Mouse (Mus musculus): ENCODE measurements at regions not wholly inside any gene's neighbourhood (a gene's known extent, or its start where the extent isn't known, plus 50 kb on each side); places are given as distances from the start of the nearest gene placed in this dataset.

DNA sequence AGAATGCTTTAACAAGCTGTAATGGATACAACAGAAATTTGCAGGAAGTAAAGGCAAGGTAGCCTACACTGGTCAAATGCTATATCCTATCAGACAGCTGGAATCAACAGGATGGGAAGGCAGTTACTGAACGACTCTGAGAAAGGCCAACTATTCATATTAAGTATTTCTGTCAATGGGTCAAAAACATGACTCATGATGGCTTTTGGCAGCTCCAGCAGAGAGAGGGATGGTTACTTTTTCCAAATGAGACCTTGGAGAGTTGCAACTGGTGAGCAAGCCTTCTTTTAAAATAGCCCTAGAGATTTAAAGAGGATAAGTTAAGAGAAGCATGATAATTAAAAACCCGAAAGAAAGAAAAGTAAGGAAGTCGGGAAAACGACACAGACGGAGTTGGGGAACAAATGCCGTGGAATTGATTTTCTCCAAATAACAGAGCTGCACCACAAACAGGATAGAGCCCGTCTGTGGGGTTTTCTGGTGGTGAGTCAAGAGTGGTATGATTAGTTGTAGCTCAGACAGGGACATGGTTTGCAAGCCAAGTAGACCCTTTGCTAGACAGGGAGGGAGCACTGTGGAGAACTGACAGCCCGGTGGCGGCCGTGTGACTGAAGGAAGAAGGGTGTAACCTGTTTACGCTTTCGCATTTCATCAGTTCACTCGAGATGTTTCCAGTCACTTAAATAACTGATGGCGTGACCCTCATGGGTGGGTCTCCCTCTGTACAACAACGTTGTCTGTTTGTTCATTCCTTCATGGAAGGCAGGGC is 3638.1 kb upstream of the Gm7489 start:
- no peak for DNase-seq (ENCODE audit: extremely low read depth, low read depth)

DNA sequence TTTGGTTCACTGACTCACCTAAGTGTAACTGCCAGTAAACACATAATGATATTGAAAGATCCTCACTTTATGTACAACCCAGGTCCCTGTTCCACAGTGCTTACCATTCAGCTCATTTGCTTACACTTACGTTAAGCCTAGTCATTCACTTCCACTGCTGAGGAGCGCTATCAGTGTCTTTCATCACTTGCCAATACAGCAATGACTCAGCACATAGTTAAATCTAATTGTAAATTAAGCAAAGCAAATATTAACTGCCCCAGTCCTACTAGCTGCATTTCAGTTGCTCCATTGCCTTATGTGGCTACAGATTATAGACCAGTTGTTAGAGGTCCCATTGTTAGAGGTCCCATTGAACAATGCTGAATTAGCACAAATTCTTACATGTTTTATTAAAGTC is 3624.6 kb upstream of the Gm7489 start:
- no peak for DNase-seq (ENCODE audit: extremely low read depth, low read depth)

DNA sequence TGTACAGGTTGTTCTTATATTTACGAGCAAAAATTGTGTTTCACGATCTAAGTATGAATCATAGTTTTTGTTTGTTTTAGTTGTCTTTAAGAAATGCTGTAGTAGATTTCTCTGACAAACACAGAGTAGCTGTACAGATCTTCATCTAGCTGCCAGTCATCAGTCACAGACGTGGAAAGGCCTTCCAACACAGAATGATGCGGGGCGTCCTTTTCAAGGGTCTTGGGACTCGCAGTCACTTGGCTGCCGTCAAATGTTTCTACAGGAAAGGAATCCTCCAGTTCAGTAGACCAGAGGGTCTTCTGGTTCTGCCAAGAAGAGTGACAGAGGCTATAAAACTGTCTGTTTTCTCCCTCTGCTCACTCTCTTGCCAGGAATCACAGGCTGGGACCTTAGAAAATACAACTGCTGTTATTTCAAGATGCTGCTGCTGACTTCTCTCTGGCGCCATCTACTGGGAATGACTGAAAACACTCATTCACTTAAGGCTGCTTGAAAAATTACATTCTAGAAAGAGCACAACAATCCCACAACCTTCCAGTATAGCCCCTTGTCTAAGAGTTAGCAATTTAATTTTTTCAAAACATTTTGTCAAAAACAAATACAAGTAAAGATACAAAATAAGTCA is 3623.3 kb upstream of the Gm7489 start:
- DNase-seq (ENCODE audit: extremely low read depth, low read depth) = peak; percentile 70

DNA sequence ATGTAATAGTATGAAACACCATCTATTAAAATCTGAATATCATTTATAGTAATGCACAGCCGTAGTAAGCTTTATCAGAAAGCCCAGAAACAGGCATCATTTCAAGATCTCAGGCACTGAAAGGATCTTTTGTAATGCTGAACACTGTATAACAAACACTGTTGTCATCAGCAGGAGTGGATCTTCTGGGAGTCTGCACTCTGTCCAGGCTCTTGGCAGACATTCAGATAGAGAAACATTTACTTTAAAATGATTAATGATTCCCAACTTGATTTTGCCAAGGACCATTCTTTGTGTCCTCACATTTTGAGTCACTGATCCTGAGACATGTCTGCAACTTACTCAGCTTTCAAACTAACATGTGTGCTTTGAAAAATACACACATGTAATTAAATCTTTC is 3617.2 kb upstream of the Gm7489 start:
- no peak for DNase-seq (ENCODE audit: extremely low read depth, low read depth)

DNA sequence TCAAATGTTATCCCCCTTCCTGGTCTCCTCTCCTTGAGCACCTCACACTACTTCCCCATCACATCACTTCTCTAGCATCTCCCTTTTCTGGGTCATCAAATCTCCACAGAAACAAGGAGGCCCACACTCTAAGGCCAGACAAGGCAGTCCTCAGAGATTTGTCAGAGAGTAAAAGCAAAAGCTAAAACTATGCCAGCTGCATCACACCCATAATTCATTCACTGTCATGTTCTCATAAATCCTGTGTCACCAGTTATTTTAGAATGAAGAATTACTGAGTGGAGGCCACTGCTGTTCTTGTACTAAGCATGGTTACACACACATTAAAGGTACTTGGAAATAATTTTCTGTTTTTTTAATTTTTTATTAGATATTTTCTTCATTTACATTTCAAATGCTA is 3613.1 kb upstream of the Gm7489 start:
- DNase-seq (ENCODE audit: extremely low read depth, low read depth) = no peak

DNA sequence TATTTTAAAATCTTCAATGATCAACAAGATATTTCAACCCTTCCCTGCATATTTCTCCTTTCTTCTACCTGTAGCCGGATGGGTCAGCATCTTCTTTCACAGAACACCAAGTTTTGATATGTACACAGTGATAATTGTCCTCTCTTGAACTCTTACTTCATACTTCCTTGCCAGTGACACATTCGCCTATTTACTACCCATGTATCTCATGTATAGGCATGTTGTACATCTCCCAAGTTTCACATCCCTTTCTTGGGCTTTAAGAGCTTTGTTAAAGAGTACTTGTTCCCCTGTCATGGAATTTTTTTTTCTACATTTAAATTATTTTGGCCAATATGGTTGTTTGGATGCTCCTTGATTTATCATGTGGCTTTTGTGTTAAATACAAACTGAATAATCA is 3602.1 kb upstream of the Gm7489 start:
- DNase-seq (ENCODE audit: extremely low read depth, low read depth) = no peak

DNA sequence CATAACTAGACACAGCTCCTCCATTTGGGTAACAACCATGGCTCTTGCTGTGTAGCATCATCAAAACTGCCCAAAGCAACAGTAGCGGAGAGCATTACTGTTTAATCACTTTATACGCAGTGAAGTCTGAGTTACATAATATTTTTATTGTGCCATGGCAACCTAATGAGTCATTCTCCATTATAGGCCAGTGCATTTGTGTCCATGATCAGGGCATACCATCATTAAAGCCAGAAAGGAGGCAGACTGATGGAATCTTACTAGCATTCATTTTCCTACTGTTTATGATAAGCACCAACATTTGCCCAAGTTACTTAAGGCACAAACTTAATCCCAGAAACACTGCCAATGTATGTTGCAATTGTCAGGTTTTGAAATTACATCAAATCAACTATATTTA is 3601.2 kb upstream of the Gm7489 start:
- DNase-seq (ENCODE audit: extremely low read depth, low read depth) = no peak

DNA sequence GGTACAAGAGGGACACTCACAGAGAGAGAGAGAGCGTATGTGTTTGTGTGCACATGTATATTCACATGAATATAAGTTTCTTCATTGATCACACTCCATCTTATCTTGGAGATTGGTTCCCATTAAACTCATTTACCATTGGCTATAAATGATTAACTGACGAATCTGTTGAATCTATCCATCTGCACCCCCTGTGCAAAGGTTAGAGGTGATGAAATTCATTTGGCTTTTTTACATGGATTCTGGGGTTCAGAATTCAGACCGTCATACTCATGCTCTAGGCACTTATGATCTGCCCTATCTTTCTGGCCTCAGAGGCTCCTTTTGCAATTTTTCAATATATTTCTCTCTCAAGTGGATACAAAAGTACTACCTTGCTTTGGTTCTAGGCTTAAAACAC is 3582.9 kb upstream of the Gm7489 start:
- DNase-seq (ENCODE audit: extremely low read depth, low read depth) = no peak

DNA sequence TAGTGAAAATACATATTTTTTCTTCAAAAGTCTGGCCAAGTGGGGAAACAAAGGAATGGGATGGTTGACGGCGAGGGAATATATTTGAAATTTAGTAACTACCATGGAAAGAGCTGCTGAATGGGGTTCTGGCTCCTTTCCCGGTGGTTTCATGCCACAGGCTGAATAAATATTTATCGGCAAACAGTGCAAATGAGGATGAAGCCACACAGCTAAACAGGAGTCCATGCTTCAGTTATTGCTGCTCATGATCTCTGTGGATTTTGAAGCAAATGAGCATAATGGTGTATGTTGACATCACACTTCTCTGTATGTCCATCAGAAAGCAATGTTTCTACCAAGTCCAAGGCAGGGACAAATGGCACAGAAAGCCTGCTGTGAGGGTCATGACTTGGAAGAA is 3580.6 kb upstream of the Gm7489 start:
- DNase-seq (ENCODE audit: extremely low read depth, low read depth) = no peak

DNA sequence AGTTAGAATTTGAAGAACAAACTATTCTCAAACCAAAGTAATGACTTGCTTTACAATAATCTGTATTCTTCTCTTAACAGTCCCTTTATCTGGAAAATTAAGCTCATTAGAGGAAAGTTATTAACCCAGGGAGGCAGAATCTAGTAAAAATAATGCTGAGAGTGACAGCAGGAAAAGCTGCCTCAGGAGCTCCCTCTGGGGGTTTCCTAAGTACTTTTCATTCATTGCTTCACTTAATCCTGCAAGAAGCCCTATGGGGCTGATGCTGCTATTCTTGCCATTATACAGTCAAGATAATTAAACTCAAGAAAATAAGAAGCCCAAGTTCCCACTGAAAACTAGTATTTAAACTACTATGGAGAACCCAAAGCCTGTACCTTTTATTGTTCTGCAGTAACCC is 3563.9 kb upstream of the Gm7489 start:
- DNase-seq (ENCODE audit: extremely low read depth, low read depth) = no peak

DNA sequence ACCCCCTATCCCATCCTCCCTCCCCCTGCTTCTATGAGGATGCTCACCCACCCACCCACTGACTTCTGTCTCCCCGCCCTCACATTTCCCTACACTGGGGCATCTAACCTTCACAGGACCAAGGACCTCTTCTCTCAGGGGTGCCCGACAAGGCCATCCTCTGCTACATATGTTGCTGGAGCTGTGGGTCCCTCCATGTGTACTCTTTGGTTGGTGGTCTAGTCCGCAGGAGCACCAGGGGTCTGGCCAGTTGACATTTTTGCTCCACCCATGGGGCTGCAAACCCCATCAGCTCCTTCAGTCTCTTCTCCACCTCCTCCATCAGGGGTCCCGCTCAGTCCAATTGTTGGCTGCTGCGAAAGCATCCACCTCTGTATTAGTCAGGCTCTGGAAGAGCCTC is 3539.2 kb upstream of the Gm7489 start:
- no peak for DNase-seq (ENCODE audit: extremely low read depth, low read depth)

DNA sequence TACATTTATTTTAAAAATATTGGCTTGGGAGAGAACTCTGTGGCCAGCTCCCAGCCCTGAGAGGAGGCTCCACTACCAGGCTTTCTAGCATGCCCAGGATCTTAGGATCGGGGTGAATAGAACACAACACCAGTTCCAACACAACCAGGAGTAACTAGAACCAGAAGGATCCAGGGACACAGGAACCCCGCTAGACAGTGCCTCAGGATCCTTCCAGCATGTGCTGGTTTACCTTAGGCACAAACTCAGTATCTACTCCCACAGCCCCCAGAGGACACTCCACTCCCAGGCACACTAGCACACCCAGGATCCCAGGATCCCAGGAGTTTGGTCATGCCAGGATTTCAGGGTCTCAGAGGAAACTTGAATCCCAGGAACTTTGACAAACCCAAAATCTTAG is 3537.8 kb upstream of the Gm7489 start:
- no peak for DNase-seq (ENCODE audit: extremely low read depth, low read depth)

DNA sequence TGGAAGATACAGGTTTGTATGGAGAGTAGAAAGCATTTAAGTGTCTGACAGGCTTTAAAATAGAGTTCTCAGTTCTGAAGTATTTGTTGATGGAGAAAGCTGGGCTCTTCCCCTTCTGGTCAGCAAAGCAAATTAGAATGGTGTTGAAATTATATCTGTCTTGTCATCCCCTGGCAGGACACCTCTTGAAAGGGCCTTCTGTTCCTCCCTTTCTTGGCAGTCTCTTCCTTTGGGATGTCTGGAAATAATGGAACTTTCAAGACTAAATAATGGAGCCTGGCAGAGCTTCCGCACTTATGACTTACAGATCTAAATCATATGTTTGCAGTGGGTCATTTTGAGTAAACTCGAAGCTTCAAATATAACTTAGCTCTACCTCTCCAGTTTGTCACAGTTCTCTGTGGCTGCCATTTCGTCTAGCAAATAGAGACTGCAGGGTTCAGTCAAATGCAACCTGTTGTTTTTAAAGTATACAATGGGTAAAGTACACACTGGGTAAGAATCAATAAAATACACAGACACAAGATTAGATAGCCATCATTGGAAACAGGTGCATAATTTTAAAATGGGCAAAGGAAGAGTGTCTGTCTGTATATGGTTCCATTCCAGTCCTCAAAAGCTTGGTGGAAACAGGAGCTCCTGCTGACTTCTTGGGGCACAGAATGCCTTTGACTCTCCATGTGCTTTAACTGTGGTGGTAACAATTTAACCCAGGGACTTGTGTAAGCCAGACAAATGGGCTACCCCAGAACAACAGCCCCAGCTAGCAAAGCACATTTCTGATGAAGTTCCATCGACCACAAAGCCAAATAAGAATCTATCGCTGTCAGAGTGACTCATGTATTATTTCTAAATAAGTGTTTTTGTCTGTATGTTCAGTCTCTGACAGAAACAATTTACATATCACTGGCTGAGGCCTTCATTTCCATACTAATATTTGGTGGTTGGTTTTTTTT is 3524.4 kb upstream of the Gm7489 start:
- DNase-seq (ENCODE audit: extremely low read depth, low read depth) = no peak

DNA sequence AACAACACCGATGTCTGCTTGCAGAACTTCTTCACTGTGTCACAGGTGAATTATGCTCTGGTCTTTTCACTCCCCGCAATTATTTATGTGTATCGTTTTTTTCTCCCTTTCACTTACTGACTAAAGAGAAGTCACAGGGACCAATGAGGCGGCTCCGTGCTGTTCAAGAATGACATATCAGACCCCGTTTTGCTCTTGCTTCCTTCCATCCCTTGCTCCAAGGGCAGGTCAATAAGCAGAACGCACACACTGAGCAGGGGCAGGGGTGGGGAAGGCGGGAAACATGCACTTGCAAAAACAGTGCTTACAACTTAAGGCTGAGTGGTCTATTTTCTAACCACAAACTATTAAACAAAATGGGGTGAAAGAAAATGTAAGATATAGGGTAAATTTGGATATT is 3523.4 kb upstream of the Gm7489 start:
- DNase-seq (ENCODE audit: extremely low read depth, low read depth) = no peak

DNA sequence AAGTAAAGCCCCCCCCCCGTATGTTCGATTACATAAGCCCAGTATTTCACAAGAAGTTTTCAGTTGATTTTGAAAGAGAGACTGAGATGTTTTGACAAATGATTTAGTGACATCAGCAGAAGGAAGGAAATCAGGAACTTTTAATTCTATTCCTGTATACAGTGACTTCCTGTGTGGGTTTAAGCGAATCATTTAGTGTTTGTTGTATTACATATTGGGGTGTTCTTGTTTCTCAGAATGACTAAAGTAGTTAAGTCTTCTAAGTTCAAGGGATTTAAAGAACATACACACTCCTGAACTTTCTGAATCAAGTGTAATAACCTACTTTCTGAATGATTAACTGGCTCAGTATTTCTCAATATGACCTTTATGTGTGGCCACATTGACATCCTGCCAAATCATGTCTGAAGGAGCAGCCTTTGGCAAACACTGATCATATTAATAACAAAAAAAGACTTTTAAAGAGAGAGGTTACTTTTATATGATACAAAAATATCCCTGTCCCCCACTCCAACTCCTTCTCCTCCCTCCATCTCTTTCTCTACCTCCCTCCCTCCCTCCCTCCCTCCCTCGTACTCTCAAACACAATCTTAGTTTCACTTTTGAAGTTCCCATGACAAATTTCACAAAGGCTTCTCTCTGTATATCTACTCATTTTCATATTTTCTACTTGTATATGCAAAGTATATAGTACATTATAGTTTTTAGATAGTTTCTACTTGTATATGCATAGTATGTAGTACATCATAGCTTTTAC is 3522.8 kb upstream of the Gm7489 start:
- DNase-seq (ENCODE audit: extremely low read depth, low read depth) = no peak

DNA sequence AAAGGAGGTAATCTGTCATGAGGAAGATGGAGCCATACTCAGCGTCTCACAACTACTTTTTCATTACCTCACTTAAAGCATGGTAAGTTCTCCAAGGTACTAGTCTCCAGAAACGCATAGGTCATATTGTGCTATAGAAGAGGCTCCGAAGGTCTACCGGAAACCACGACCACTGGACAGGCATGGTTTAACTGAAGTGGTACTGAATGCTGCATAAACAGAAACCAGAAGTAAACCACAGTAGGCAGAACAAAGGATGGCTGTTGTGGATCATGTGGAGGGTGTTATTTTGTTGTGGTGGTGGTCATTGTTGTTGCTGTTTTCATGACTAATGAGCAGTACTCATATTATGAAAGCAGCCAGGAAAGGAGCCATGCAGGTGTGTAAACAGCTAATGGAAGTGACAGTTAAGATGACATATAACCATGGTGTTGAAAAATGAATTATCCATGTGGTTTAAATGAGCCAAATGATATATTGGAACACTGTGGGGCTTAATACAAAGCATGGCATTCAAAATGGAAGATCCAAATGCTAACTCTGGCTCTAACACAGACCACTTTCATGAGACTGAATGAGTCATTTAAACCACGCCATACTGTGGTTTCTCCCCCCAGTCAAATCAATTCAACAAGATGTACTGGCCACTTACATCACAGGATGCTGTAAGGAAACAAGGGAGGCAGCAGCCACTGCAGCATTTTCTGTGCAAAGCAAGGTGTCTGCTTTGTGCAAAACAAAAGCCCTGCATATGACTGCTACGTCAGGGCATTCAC is 3484.5 kb upstream of the Gm7489 start:
- DNase-seq (ENCODE audit: extremely low read depth, low read depth) = no peak

DNA sequence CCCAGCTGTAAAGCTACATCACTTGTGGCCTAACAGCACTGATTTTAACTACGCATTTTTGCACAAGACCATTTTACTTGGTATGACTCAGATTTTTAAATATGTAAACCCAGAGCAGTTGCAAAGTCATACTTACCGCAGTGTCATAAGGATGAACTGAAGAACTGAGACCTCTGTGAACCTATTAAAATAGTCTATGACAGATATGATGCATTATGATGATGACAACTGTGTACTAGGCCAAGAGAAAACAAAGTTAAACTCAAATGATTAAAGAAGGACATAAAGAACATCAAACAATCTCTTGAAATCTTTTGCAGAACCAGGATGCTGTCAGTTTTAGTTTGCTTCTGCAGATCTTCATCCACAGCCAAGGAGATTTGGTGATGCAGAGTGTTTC is 3483.3 kb upstream of the Gm7489 start:
- no peak for DNase-seq (ENCODE audit: extremely low read depth, low read depth)

DNA sequence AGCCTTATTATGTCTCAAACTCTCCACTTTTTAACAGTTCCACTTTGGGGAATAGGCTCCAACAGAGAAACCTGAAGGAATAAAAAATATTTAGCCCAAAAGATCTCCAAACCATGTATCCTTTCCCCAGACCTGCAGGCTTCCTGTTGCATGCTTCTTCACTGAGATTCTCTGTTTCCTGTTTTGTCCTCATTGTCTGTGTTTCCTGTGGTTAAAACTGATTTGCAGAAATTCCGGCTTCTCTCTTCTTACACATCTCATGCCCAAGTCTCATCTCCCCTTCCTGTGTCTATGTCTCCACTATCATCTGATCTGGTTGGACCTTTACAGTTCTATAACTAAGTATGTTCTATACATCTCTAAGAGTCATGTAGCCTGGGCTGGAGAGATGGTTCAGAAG is 3482.2 kb upstream of the Gm7489 start:
- no peak for DNase-seq (ENCODE audit: extremely low read depth, low read depth)

DNA sequence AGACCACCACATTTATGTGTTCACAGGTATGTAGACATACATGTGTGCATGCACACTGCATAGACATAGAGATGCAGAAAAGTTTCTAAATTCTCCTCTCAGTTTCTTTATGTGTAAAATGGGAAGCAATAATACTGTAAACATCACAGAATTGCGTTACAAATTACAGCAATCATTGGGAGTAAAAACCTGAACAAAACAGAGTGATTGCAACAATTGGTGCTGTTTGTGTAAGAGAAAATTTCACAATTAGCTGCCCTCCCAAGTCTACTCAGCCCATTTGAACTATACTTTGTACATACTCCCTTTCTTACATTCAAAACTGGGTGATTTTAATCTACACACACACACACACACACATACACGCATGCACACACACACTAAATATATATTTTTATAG is 3480.8 kb upstream of the Gm7489 start:
- no peak for DNase-seq (ENCODE audit: extremely low read depth, low read depth)

DNA sequence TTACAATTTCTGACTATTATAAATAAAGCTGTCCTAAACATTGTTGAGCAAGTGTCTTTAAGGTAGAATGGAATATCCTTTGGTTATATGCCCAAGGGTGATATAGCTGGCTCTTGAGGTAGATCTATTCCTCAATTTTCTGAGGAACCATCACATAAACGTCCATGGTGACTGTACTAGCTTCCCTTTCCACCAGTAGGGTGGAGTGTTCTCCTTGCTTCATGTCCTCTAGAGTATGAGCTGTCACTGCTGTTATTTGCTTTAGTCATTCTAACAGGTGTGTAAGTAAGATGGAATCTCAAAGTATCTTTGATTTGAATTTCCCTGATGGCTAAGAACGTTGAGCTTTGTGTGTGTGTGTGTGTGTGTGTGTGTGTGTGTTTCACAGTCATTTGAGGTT is 3475.7 kb upstream of the Gm7489 start:
- no peak for DNase-seq (ENCODE audit: extremely low read depth, low read depth)

DNA sequence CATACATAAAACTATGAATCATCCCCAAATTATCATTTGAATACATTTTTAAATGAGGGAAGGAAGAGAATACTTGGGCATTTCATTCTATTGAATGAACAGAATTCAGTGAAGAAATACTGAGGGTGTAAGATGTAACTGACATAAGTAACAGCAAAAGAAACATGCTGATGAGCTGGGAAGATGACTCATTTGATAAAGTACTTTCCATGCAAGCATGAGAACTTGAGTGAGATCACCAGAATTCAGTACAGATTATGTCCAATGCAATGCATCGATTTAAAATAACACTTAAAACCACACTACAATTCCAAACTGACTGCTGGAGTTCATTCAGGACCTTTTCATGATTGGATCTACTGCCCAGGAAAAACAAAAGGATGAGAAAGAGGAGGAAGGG is 3467.1 kb upstream of the Gm7489 start:
- no peak for DNase-seq (ENCODE audit: extremely low read depth, low read depth)
